Mouse (Mus musculus): ENCODE data around the gene Mrpl2. TPM values are rescaled to one million over a fixed set of nuclear protein-coding genes. Genes with fewer than 3 reads are reported as not detected.

Mrpl2 gene
- polyA plus RNA-seq (2014; fragmentation: Nextera tagmentation; extraction: Ambion mirVana) = 134 and 144 TPM in 2 replicates

DNA sequence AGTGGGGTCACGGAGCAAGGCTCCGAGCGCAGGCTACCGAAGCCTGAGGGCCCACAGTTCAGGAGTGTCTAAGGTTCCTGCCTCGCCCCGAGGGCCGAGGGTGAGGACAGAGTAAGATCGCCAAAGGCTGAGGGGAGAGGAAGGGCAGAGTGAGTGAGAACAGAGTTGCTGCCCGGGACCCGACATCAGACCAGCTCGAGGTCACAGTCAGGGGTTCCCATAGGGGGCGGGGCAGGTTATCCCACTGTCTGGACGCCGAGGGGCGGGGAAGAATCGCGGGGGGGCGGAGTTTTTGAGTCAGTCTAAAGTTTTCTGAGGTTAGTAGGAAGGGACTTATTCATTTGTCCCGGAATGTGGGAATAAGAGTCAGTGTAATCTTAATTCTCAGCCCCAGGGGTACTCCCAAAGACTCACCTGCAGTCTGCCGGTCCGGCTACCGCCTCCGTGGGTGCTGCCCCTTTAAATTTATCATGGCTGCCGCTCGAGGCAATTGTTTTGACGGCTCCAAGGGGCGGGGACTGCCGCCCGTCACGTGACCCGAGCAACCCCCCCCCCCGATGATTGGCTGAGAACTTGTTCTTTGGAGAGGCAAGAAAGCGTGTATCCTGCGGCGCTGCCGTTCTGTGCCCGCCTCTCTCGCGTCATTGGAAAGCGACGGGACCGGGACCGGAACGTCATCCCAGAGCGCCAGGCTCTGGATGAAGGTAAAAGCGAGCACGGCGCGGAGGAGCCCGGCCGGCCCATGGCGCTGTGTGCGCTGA lies at the start of gene Mrpl2, which contains the start of gene Klc4:
Gene Mrpl2, plus strand, starts transcription at position 669 of the 761 bp plus-strand sequence.
Gene Klc4, minus strand, starts transcription at position 462 of the 761 bp plus-strand sequence.
- H3K27me3 ChIP-seq (replicated peaks; ENCODE audit: control insufficient read depth, insufficient read depth, low read length) = no peaks in the 10 kb centered on the region
- peak within 1 kb of the TSS; percentile 80 for H3K9ac ChIP-seq (ENCODE audit: low read length)
- peak within 1 kb of the TSS; percentile 77 for H3K27ac ChIP-seq (ENCODE audit: low read depth)
- DNase-seq (ENCODE audit: low spot score) = peak; percentile 100
- H3K4me1 ChIP-seq (replicated peaks; ENCODE audit: control insufficient read depth, insufficient read depth, low read length) = peaks cover 21% of the 10 kb centered on the region
- H3K36me3 ChIP-seq (ENCODE audit: control insufficient read depth, insufficient read depth, low read length) = peaks cover 29% of the 10 kb centered on the region
- no peaks in the 10 kb centered on the region for H3K9me3 ChIP-seq (ENCODE audit: control insufficient read depth, low read length)
- under 1% methylated on average over 53 of the region's 53 CpGs for WGBS
- peak within 1 kb of the TSS; percentile 91 for H3K4me2 ChIP-seq (ENCODE audit: low read length)
- H3K4me3 ChIP-seq (ENCODE audit: low read depth, low read length) = peak within 1 kb of the TSS; percentile 95
- peak; percentile 76 for ATAC-seq (replicated peaks; ENCODE audit: low FRiP score, low TSS enrichment, low read depth)

DNA sequence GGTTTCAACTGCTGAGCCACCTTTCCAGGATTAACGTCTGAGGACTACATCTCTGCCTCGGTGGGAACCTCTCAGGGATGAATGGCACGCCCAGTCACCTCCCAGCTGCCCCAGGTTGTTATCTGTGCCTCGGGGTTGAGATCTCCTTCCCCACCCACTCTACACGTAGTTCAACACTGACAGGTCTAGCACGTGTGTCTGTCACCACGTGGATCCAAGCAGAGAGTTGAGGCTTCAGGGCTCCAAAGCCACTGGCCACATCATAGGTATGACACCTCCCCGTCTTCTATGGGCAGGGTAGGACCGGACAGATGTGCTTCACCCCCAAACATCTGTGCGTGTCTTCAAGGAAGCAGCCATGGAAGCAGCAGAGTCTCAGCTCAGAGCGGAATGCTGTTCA lies 48.1 kb upstream of the Mrpl2 start:
- DNase-seq (ENCODE audit: low spot score) (no peak), ATAC-seq (replicated peaks; ENCODE audit: low FRiP score, low TSS enrichment, low read depth) (no peak)
- H3K27ac ChIP-seq (ENCODE audit: low read depth) = no peak overlapping the region
- H3K4me1 ChIP-seq (replicated peaks; ENCODE audit: control insufficient read depth, insufficient read depth, low read length) = peaks cover 18% of the 10 kb centered on the region
- no peak overlapping the region for H3K4me2 ChIP-seq (ENCODE audit: low read length)
- H3K9ac ChIP-seq (ENCODE audit: low read length) = no peak overlapping the region
- no peaks in the 10 kb centered on the region for H3K9me3 ChIP-seq (ENCODE audit: control insufficient read depth, low read length)
- peaks cover 4% of the 10 kb centered on the region; the same call in 1 of the 2 replicates for H3K36me3 ChIP-seq (ENCODE audit: control insufficient read depth, insufficient read depth, low read length)
- 82% methylated on average over 11 of the region's 11 CpGs for WGBS
- H3K4me3 ChIP-seq (ENCODE audit: low read depth, low read length) = no peak overlapping the region
- H3K27me3 ChIP-seq (replicated peaks; ENCODE audit: control insufficient read depth, insufficient read depth, low read length) = no peaks in the 10 kb centered on the region

- no peak for ATAC-seq (replicated peaks; ENCODE audit: low FRiP score, low TSS enrichment, low read depth)
- 79% methylated on average over 4 of the region's 4 CpGs for WGBS
- Histone ChIP-seq H3K4me3 (ENCODE audit: low read depth, low read length) (no peak overlapping the region), H3K27me3 (replicated peaks; ENCODE audit: control insufficient read depth, insufficient read depth, low read length) (no peaks in the 10 kb centered on the region), H3K4me2 (ENCODE audit: low read length) (no peak overlapping the region), H3K4me1 (replicated peaks; ENCODE audit: control insufficient read depth, insufficient read depth, low read length) (peaks cover 18% of the 10 kb centered on the region), H3K9me3 (ENCODE audit: control insufficient read depth, low read length) (no peaks in the 10 kb centered on the region), H3K27ac (ENCODE audit: low read depth) (no peak overlapping the region), H3K9ac (ENCODE audit: low read length) (no peak overlapping the region), H3K36me3 (ENCODE audit: control insufficient read depth, insufficient read depth, low read length) (peaks cover 4% of the 10 kb centered on the region; the same call in 1 of the 2 replicates)
- DNase-seq (ENCODE audit: low spot score) = no peak
These were observed 47.1 kb upstream of the Mrpl2 start for GRCm38 (mm10) chr17:46598963-46599362.

DNA sequence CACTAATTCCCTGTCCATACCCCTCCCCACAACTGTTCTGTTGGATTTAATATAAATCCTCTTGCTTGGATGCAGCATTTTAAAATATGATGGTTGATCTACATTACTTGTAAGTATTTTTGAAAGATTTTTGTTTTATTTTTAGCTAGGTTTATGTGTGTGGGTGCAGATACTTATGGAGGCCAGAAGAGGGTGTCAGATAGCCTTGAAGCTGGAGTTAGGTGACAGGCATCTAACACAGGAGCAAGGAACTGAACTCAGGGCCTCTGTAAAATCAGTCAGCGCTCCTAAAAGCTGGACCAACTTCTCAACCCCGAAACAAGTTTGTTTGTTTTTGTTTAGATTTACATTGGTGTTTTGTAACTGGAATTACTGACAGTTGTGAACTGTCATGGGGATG lies 45.5 kb upstream of the Mrpl2 start:
- Histone ChIP-seq H3K4me1 (replicated peaks; ENCODE audit: control insufficient read depth, insufficient read depth, low read length) (peaks cover 14% of the 10 kb centered on the region), H3K4me3 (ENCODE audit: low read depth, low read length) (no peak overlapping the region), H3K9me3 (ENCODE audit: control insufficient read depth, low read length) (no peaks in the 10 kb centered on the region), H3K4me2 (ENCODE audit: low read length) (no peak overlapping the region), H3K9ac (ENCODE audit: low read length) (no peak overlapping the region), H3K27me3 (replicated peaks; ENCODE audit: control insufficient read depth, insufficient read depth, low read length) (no peaks in the 10 kb centered on the region), H3K36me3 (ENCODE audit: control insufficient read depth, insufficient read depth, low read length) (peaks cover 4% of the 10 kb centered on the region; the same call in 1 of the 2 replicates), H3K27ac (ENCODE audit: low read depth) (no peak overlapping the region)
- ATAC-seq (replicated peaks; ENCODE audit: low FRiP score, low TSS enrichment, low read depth) = no peak
- WGBS = 92% methylated on average over 2 of the region's 2 CpGs
- no peak for DNase-seq (ENCODE audit: low spot score)

DNA sequence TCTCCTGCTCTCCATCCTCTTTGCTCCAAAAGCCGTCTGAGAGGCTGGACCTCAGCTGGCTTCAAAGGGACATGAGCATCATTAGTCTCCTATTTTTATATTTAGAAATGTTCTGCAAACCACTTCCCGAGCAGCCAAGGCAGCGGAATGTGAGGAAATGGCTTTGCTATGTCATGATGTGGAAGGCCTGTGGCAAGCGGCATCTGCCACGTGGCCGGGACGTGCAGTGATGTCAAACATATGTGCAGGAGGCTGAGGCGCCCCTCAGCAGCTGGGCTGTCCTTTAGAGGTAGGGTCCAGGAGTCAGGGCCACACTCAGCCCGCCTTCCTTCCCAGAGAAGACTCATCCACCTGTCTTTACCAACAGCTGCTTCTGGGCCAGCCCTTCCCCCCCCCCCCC lies 43.8 kb upstream of the Mrpl2 start:
- no peak for ATAC-seq (replicated peaks; ENCODE audit: low FRiP score, low TSS enrichment, low read depth)
- no peak for DNase-seq (ENCODE audit: low spot score)

DNA sequence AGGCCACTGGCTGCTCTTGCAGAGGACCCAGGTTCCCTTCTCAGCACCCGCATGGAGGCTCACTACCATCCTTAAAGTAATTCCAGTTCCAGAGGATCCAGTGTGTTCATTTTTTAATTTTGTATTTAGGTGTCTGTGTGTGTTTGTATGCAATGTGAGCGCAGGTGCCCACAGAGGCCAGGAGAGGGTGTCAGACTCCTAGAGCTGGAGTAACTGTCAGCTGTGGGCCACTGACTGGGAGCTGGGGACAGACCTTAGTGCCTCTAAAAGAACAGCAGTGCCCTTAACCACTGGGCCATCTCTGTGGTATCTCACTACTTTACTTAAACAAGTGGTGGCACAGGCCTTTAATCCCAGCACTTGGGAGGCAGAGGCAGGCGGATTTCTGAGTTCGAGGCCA lies 42.8 kb upstream of the Mrpl2 start:
- Histone ChIP-seq H3K4me2 (ENCODE audit: low read length) (no peak overlapping the region), H3K27me3 (replicated peaks; ENCODE audit: control insufficient read depth, insufficient read depth, low read length) (no peaks in the 10 kb centered on the region), H3K9me3 (ENCODE audit: control insufficient read depth, low read length) (no peaks in the 10 kb centered on the region), H3K4me3 (ENCODE audit: low read depth, low read length) (no peak overlapping the region), H3K4me1 (replicated peaks; ENCODE audit: control insufficient read depth, insufficient read depth, low read length) (peaks cover 17% of the 10 kb centered on the region), H3K27ac (ENCODE audit: low read depth) (no peak overlapping the region), H3K36me3 (ENCODE audit: control insufficient read depth, insufficient read depth, low read length) (no peaks in the 10 kb centered on the region; the same call in 1 of the 2 replicates), H3K9ac (ENCODE audit: low read length) (no peak overlapping the region)
- no peak for DNase-seq (ENCODE audit: low spot score)
- ATAC-seq (replicated peaks; ENCODE audit: low FRiP score, low TSS enrichment, low read depth) = no peak
- WGBS = 86% methylated on average over 4 of the region's 4 CpGs

More for the DNA sequence above, 43.8 kb upstream of the Mrpl2 start:
- WGBS = 43% methylated on average over 9 of the region's 9 CpGs
- Histone ChIP-seq H3K4me1 (replicated peaks; ENCODE audit: control insufficient read depth, insufficient read depth, low read length) (peaks cover 16% of the 10 kb centered on the region), H3K9ac (ENCODE audit: low read length) (no peak overlapping the region), H3K27ac (ENCODE audit: low read depth) (peak overlapping the region; percentile 2; the same call in 1 of the 2 replicates), H3K4me3 (ENCODE audit: low read depth, low read length) (no peak overlapping the region), H3K27me3 (replicated peaks; ENCODE audit: control insufficient read depth, insufficient read depth, low read length) (no peaks in the 10 kb centered on the region), H3K4me2 (ENCODE audit: low read length) (no peak overlapping the region), H3K36me3 (ENCODE audit: control insufficient read depth, insufficient read depth, low read length) (peaks cover 2% of the 10 kb centered on the region; the same call in 1 of the 2 replicates), H3K9me3 (ENCODE audit: control insufficient read depth, low read length) (no peaks in the 10 kb centered on the region)

DNA sequence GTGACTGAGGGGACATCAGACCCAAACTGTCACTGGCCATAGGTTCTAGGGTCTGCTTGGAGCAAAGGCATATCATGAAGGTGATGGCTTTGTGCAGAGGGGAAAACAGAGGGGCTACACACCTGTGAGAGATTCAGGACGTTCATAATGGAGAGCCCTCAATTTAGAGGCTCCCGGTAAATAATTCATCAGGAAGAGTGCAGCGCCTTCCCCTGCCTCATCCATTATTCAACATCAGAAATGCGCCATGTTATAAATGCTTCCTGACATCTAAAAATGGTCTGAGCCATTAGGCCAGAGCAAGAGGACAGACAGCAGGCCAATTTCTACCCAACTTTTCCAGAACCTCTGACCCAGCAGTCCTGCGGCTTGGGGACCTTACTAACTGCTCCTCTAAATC lies 40.9 kb upstream of the Mrpl2 start:
- no peaks in the 10 kb centered on the region for H3K27me3 ChIP-seq (replicated peaks; ENCODE audit: control insufficient read depth, insufficient read depth, low read length)
- ATAC-seq (replicated peaks; ENCODE audit: low FRiP score, low TSS enrichment, low read depth) (no peak), DNase-seq (ENCODE audit: low spot score) (no peak)
- H3K4me3 ChIP-seq (ENCODE audit: low read depth, low read length) = no peak overlapping the region
- H3K4me2 ChIP-seq (ENCODE audit: low read length) = no peak overlapping the region
- no peak overlapping the region for H3K27ac ChIP-seq (ENCODE audit: low read depth)
- H3K9me3 ChIP-seq (ENCODE audit: control insufficient read depth, low read length) = no peaks in the 10 kb centered on the region
- H3K9ac ChIP-seq (ENCODE audit: low read length) = no peak overlapping the region
- WGBS = 66% methylated on average over 5 of the region's 5 CpGs
- H3K36me3 ChIP-seq (ENCODE audit: control insufficient read depth, insufficient read depth, low read length) = no peaks in the 10 kb centered on the region
- peaks cover 20% of the 10 kb centered on the region for H3K4me1 ChIP-seq (replicated peaks; ENCODE audit: control insufficient read depth, insufficient read depth, low read length)

DNA sequence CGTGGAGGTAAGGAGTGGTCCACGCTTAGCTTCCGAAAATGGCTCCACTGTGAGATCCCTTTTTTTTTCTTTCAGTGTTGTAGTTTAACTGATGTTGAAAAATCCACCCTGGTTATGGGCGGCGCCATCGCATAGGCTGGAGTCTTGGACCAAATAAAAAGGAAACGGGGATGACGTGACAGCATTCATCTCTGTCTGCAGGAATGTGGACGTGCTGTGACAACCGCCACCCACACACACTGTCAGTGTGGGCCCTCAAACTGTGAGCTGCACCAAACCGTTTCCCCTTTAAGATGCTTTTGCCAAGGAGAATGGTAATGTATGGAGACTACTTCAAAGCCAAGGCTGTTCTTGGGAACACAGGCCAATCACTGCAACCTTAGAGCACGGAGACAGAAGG lies 40.0 kb upstream of the Mrpl2 start:
- no peak overlapping the region for H3K4me3 ChIP-seq (ENCODE audit: low read depth, low read length)
- DNase-seq (ENCODE audit: low spot score) = no peak
- WGBS = 89% methylated on average over 12 of the region's 12 CpGs
- H3K9me3 ChIP-seq (ENCODE audit: control insufficient read depth, low read length) = no peaks in the 10 kb centered on the region
- H3K4me1 ChIP-seq (replicated peaks; ENCODE audit: control insufficient read depth, insufficient read depth, low read length) = peaks cover 28% of the 10 kb centered on the region
- H3K9ac ChIP-seq (ENCODE audit: low read length) = no peak overlapping the region
- H3K27me3 ChIP-seq (replicated peaks; ENCODE audit: control insufficient read depth, insufficient read depth, low read length) = no peaks in the 10 kb centered on the region
- no peak overlapping the region for H3K27ac ChIP-seq (ENCODE audit: low read depth)
- 0 out of 2 replicates have a peak, but pooled peaks cover 3% of the 10 kb centered on the region for H3K36me3 ChIP-seq (ENCODE audit: control insufficient read depth, insufficient read depth, low read length)
- no peak for ATAC-seq (replicated peaks; ENCODE audit: low FRiP score, low TSS enrichment, low read depth)
- H3K4me2 ChIP-seq (ENCODE audit: low read length) = no peak overlapping the region
